Mouse (Mus musculus) monocyte, adult 5-6 weeks (primary cell): Measurements from ENCODE around the gene Hcn4. TPM values are rescaled to one million over a fixed set of nuclear protein-coding genes. Genes with fewer than 3 reads are reported as not detected.

Source experiments
- ATAC-seq: fragments of 153-309, 156-312 bp; replicated peaks from 2 replicates; pipeline ENCODE4 v1.8.0; 2017; ENCODE audit warnings: mild to moderate bottlenecking; ENCODE audit not compliant: low TSS enrichment, insufficient number of reproducible peaks, severe bottlenecking, poor library complexity, low FRiP score
- total RNA-seq: library from RNA; stranded (forward); fragments of 200-1000, 200-491, 200-594 nt; gene quantifications from 3 replicates; pipeline ENCODE4 v1.2.3, GENCODE M21; 2017

The Hcn4 gene
- total RNA-seq, 1 experiment from 2014 or later, result not detected

DNA sequence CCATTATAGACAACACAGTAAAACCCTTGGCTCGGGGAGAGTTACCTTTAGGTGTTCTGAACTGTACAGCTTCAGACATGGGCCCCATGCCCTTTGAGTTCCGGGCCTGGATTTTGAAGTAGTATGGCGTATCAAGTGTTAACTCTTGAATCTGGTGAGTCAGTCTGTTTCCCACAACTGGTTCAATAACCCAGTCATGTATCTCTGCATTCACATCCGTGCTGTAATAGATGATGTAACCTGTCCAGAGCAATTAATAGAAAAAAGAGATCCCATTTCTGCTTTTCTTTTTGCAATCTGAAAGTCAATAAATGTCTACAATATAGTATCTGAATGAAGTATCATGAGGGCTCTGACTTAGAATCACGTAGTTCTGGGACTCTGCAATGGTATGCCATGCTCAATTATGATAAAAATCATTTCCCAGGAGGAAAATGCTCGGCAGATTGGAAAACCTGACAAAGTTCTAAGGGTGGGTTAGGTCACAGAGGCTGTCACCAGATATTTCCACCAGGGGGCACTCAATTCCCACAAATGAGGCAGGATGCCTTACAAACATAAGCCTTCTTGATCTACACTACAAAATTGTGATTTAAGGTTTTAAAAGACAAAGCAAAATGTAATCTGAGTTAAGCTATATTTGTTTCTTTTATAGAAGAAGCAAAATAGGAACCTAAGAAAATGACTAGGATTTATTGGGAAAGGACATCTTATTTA is 79.8 kb downstream of the Hcn4 start:
- ATAC-seq, result no peak

Other genes with a start within 250 kb of the Hcn4 start
- gene Nptn, start 241.2 kb upstream of the Hcn4 start, total RNA-seq, result 321 to 443 TPM (median 357 TPM) in 3 replicates
- 1.5 to 3.0 TPM (median 1.6 TPM) in 3 replicates for gene Rec114, start 79.4 kb upstream of the Hcn4 start, total RNA-seq
- under 0.01 to 0.19 TPM (median 0.10 TPM) in 3 replicates for gene Neo1, start 213.0 kb downstream of the Hcn4 start, total RNA-seq